Mouse (Mus musculus) ovary, postnatal 14 days (tissue): ENCODE measurements around the gene Letmd1.
"Not testable (repeated sequence)": the region's sequence is repeated elsewhere in the genome, so short reads cannot be mapped to it uniquely, and the experiment has no call there.

Source experiments
- DNase-seq: peaks from one replicate; pipeline ENCODE4 v3.0.0; 2022; ENCODE audit warnings: low spot score

Letmd1 gene

GRCm38 (mm10) chr15:100499506-100499905 lies 30.7 kb downstream of the Letmd1 start:
- DNase-seq, result not testable (repeated sequence)

- DNase-seq, result no peak
These were observed 39.8 kb downstream of the Letmd1 start for GRCm38 (mm10) chr15:100508454-100509167.

GRCm38 (mm10) chr15:100510072-100510471 lies 41.2 kb downstream of the Letmd1 start:
- DNase-seq, result no peak

- no peak for DNase-seq
These were observed 44.6 kb downstream of the Letmd1 start for GRCm38 (mm10) chr15:100513387-100513786.

- DNase-seq, result no peak
These were observed 46.3 kb downstream of the Letmd1 start for GRCm38 (mm10) chr15:100515121-100515520.

- no peak for DNase-seq
These were observed 51.5 kb downstream of the Letmd1 start for GRCm38 (mm10) chr15:100520306-100520705.

GRCm38 (mm10) chr15:100525405-100525804 lies 56.6 kb downstream of the Letmd1 start:
- no peak for DNase-seq

- no peak for DNase-seq
These were observed 59.1 kb downstream of the Letmd1 start for GRCm38 (mm10) chr15:100527900-100528299.
